Mouse (Mus musculus) hindbrain, embryonic 10.5 days (tissue): ENCODE measurements around the gene Agmat. TPM values are rescaled to one million over a fixed set of nuclear protein-coding genes. Genes with fewer than 3 reads are reported as not detected.

Experiments
- polyA plus RNA-seq: library from polyadenylated mRNA; unstranded; fragments of >200 nt; fragmentation: Nextera tagmentation; extraction: Ambion mirVana; gene quantifications from 2 replicates; pipeline ENCODE4 v1.2.1, GENCODE M21; 2016

The Agmat gene
- polyA plus RNA-seq, 1 experiment from 2014 or later, result not detected

Other genes with a start within 250 kb of the Agmat start
- 12.8 and 14.2 TPM in 2 replicates for gene Spen, start 208.1 kb upstream of the Agmat start, polyA plus RNA-seq
- 33.7 and 34.4 TPM in 2 replicates for gene Fblim1, start 140.6 kb upstream of the Agmat start, polyA plus RNA-seq
- 1.2 and 1.5 TPM in 2 replicates for gene Tmem82, start 128.0 kb upstream of the Agmat start, polyA plus RNA-seq
- 0.10 TPM in 1 of 2 replicates, not detected in the other for gene Slc25a34, start 122.9 kb upstream of the Agmat start, polyA plus RNA-seq
- gene Plekhm2, start 81.8 kb upstream of the Agmat start, polyA plus RNA-seq, result 5.0 and 5.4 TPM in 2 replicates
- 2.9 TPM in 1 of 2 replicates, not detected in the other for gene Rsc1a1, start 61.1 kb upstream of the Agmat start, polyA plus RNA-seq
- gene Ddi2, start 23.3 kb upstream of the Agmat start, polyA plus RNA-seq, result 20.8 and 28.4 TPM in 2 replicates
- gene Dnajc16, start 44.3 kb downstream of the Agmat start, polyA plus RNA-seq, result 4.5 and 5.5 TPM in 2 replicates
- gene Casp9, start 46.9 kb downstream of the Agmat start, polyA plus RNA-seq, result 25.5 and 27.0 TPM in 2 replicates
- not detected in 2 replicates for gene Cela2a, start 79.5 kb downstream of the Agmat start, polyA plus RNA-seq
- gene Ctrc, start 99.7 kb downstream of the Agmat start, polyA plus RNA-seq, result not detected in 2 replicates
- gene Efhd2, start 128.2 kb downstream of the Agmat start, polyA plus RNA-seq, result 51.4 and 61.3 TPM in 2 replicates